Mouse (Mus musculus) spleen, adult 2 months (tissue): ENCODE measurements around the gene Casz1. TPM values are rescaled to one million over a fixed set of nuclear protein-coding genes. Genes with fewer than 3 reads are reported as not detected.

Source experiments
- DNase-seq, 2 experiments: peaks; one replicate each; pipeline versions ENCODE4 v3.0.0 to v3.0.0-alpha.2; 2012 to 2021; ENCODE audit warnings: low spot score in 2 of 2, low read depth in 1 of 2
- H3K27ac ChIP-seq: fragments of 200-500 bp; 2 replicates; pipeline ENCODE4 v1.5.1; 2012; ENCODE audit warnings: low read length, inconsistent platforms; ENCODE audit not compliant: insufficient read depth
- H3K27me3 ChIP-seq: fragments of 200-500 bp; 2 replicates; pipeline ENCODE4 v1.6.1; 2012; ENCODE audit warnings: mild to moderate bottlenecking, moderate library complexity, low read length, inconsistent platforms; ENCODE audit not compliant: control insufficient read depth, insufficient read depth
- H3K36me3 ChIP-seq: fragments of 200-500 bp; 2 replicates; pipeline ENCODE4 v1.6.1; 2012; ENCODE audit warnings: mild to moderate bottlenecking, low read length, inconsistent platforms; ENCODE audit not compliant: control insufficient read depth, insufficient read depth
- H3K4me1 ChIP-seq: fragments of 200-500 bp; 2 replicates; pipeline ENCODE4 v1.6.1; 2011; ENCODE audit warnings: inconsistent platforms; ENCODE audit not compliant: control insufficient read depth, insufficient read depth, insufficient read length
- H3K4me3 ChIP-seq: fragments of 200-500 bp; 2 replicates; pipeline ENCODE4 v1.5.1; 2011; ENCODE audit warnings: mild to moderate bottlenecking, inconsistent platforms; ENCODE audit not compliant: insufficient read depth, insufficient read length; ENCODE audit errors: extremely low read depth
- CTCF ChIP-seq: fragments of 200-500 bp; IDR thresholded peaks from 2 replicates; pipeline ENCODE4 v1.5.1; 2011; ENCODE audit warnings: mild to moderate bottlenecking, inconsistent platforms; ENCODE audit not compliant: insufficient read depth, insufficient read length, insufficient replicate concordance; ENCODE audit errors: extremely low read depth
- POLR2A ChIP-seq: fragments of 200-500 bp; IDR thresholded peaks from 2 replicates; pipeline ENCODE4 v1.6.1; 2011; ENCODE audit warnings: low read depth, low read length, inconsistent platforms
- WGBS: fragments of 180-500 bp; shearing (Covaris S2); methylation state at CpG from one replicate; pipeline ENCODE4 v1.1.7; 2018; 5-methylcytosine and 5-hydroxymethylcytosine counted together
- polyA plus RNA-seq: library from polyadenylated mRNA; depleted of rRNA; stranded (reverse); fragments of >200 nt; gene quantifications from 2 replicates; pipeline ENCODE4 v1.2.3, GENCODE M21; 2012

Casz1 gene
- polyA plus RNA-seq, 1 experiment, result 6.0 TPM

DNA sequence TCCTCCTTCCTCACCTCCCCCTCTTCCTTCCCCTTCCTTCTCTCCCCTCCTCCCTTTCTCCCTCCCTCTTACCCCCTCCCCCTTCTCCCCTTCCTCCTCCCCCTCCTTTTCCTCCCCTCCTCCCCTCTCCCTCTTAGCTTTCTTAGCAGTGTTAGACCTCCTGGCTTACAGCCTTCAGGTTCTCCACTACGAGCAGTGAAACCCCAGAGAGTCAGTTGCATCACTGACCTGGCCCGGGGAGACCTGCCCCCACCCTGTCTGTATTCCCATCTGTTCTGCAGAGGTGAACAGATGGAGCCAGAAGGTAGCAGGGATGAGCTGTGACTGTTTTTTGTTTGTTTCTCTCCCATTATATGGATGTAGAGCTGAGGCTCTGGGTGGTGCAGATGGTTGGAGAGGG is 49.9 kb downstream of the Casz1 start:
- Histone ChIP-seq H3K36me3 (no peaks in the 10 kb centered on the region), H3K27me3 (no peaks in the 10 kb centered on the region), H3K27ac (no peak overlapping the region), H3K4me3 (no peak overlapping the region), H3K4me1 (no peaks in the 10 kb centered on the region)
- TF ChIP-seq POLR2A (no peak), CTCF (no peak)
- 30% methylated on average over 2 of the region's 2 CpGs for WGBS
- no peak for DNase-seq

DNA sequence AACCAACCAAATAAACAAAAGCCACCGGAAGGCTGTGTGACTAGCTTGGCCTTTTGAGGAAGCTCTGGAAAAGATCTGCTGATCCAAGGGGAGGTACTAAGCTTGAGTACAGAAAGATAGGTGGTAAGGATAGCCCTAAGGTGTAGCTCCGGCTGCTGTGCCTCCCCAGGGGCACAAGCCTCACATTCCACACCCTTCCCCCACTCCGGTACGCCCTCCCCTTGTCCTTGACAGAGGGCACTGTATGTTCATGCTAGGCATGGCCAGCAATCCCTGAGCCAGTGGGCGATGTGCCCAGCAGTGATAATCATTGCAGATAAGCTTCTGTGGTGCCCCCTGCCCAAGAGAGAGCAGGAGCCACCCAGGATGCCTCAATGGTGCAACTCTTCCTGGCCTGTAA is 51.3 kb downstream of the Casz1 start:
- TF ChIP-seq CTCF, result no peak
- TF ChIP-seq POLR2A, result no peak
- WGBS, result 89% methylated on average over 5 of the region's 5 CpGs
- Histone ChIP-seq H3K4me3 (no peak overlapping the region), H3K4me1 (no peaks in the 10 kb centered on the region), H3K27ac (no peak overlapping the region), H3K27me3 (0 out of 2 replicates have a peak, but pooled peaks cover 4% of the 10 kb centered on the region), H3K36me3 (no peaks in the 10 kb centered on the region)
- DNase-seq, result no peak

DNA sequence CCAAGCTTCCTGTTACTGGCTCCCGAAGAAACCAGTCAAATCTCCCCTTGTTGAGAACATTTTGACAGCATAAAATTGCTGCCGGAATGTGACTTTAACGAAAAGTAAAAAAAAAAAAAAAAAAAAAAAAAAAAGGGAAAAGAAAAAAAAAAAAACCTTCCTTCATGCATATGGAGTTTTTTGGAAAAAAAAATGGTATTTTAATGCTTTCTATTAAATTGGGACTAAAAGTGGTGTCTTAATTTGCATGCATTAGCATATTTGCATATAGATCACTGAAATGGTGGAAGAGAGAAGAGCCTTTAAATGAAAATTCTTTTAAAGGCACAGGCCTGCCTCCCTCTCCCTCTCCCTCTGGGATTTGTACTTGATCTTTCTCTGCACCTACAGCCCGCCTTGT is 52.0 kb downstream of the Casz1 start:
- TF ChIP-seq POLR2A (no peak), CTCF (no peak)
- H3K36me3 ChIP-seq, result no peaks in the 10 kb centered on the region
- DNase-seq, result no peak
- no peaks in the 10 kb centered on the region for H3K4me1 ChIP-seq
- no peak overlapping the region for H3K27ac ChIP-seq
- no peak overlapping the region for H3K4me3 ChIP-seq
- 0 out of 2 replicates have a peak, but pooled peaks cover 4% of the 10 kb centered on the region for H3K27me3 ChIP-seq
- 76% methylated on average over 4 of the region's 4 CpGs for WGBS

DNA sequence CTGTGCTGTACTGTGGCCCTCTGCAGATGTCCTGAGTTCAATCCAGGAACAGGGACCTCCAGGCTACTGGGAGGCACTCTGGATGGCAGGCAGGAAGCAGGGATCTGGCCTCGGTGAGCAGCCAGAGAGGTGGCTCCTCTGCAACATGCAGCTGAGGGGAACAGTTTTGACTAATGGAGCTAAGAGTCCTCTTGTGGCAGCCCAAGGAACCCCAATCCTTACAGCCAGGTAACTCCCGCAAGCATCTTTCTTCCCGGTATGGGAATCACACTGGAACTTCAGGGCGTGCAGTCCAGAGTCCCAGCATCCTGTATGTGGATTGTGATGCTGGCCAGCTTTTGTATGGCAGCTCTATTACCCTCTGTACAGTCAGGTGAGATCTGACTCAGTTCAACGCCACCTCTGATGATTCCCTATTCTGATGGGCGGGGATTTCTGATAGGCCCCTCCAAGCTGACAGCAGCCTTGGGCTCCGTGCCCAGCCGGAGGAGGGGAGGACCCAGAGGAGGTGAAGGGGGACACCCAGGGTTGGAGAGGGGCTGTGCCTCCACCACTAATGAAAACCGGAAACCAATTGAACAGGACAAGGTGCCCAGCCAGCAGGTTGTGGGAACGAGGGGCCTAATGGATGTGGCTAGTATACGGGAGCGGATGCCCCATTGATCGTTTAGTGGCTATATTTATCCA is 53.3 kb downstream of the Casz1 start:
- no peaks in the 10 kb centered on the region for H3K36me3 ChIP-seq
- H3K4me3 ChIP-seq, result no peak overlapping the region
- no peak overlapping the region for H3K27ac ChIP-seq
- TF ChIP-seq POLR2A (no peak), CTCF (no peak)
- WGBS, result 79% methylated on average over 13 of the region's 13 CpGs
- H3K4me1 ChIP-seq, result no peaks in the 10 kb centered on the region
- 0 out of 2 replicates have a peak, but pooled peaks cover 4% of the 10 kb centered on the region for H3K27me3 ChIP-seq
- DNase-seq, result no peak

DNA sequence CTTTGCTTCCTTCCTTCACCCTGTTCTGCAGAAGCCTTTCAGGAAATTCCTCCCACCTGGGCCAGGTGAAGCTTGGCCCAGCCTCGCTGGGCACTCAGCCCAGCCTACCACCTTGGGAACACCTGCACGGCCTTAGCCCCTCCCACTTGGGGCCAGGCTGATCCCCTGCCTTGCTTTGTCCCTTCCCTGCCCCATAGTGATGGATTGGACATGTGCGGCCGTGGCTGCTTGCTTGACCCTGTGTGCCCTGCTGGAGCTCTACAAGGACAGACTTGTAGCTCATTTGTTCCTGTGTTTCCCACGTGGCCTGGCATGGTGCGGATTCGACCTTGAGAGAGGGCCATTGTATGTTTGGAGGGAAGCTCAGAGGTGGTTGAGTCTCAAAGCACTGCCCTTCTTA is 54.0 kb downstream of the Casz1 start:
- Histone ChIP-seq H3K4me1 (no peaks in the 10 kb centered on the region), H3K4me3 (no peak overlapping the region), H3K36me3 (no peaks in the 10 kb centered on the region), H3K27me3 (0 out of 2 replicates have a peak, but pooled peaks cover 4% of the 10 kb centered on the region), H3K27ac (no peak overlapping the region)
- no peak for DNase-seq
- WGBS, result 81% methylated on average over 7 of the region's 7 CpGs
- TF ChIP-seq CTCF, result no peak
- no peak for TF ChIP-seq POLR2A

DNA sequence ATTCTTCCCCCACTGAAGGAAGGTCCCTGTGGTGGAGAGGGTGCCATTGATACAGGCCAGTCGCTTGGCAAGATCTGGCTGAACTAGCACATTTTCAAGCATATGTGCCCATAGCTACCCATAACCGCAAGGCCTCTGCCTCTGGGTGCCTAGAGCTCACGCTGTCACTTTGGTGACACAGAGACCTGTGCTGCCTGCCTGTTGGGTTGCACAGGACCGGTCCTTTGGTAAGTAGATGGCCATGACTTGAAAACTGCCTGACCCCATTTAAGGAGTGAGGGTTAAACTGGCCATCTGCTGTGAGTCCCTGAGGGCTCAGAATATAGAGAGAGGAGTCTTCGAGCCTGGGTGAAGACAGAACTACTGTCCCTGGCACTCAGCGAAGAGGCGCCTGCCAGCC is 55.2 kb downstream of the Casz1 start:
- Histone ChIP-seq H3K36me3 (no peaks in the 10 kb centered on the region), H3K4me3 (no peak overlapping the region), H3K27me3 (0 out of 2 replicates have a peak, but pooled peaks cover 4% of the 10 kb centered on the region), H3K27ac (no peak overlapping the region), H3K4me1 (no peaks in the 10 kb centered on the region)
- WGBS, result 69% methylated on average over 7 of the region's 7 CpGs
- DNase-seq, result no peak
- TF ChIP-seq POLR2A (no peak), CTCF (no peak)

DNA sequence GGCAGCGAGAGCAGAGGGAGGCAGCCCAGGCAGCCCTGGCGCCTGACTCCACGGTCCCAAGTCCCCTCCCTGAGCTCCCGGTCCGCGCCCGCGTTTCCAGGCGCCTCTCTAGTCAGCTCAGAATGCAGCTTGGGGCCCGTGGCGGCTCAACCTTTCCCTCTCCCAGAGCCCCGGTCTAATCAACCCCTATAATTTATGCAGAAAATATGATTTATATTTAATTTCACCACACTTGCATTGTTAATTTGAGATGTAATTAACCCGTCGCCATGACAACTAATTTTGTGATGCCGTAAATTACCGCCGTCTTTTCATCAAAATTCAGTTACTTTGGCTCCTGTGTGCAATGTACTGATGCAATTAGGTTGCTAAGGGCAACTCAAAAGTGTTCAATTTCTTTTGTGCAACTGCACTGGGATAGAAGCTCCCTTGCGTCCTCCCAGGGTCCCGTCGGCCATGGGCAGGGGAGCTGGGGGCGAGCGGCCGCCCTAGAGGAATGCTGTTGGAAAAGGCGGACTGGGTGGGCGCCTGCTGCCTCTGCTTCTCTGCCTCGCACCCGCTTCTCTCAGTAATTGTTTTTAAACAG is 55.8 kb downstream of the Casz1 start:
- Histone ChIP-seq H3K27me3 (0 out of 2 replicates have a peak, but pooled peaks cover 4% of the 10 kb centered on the region), H3K4me1 (no peaks in the 10 kb centered on the region), H3K27ac (no peak overlapping the region), H3K4me3 (no peak overlapping the region), H3K36me3 (no peaks in the 10 kb centered on the region)
- TF ChIP-seq POLR2A, result no peak
- no peak for TF ChIP-seq CTCF
- whole genome bisulfite sequencing, result 23% methylated on average over 27 of the region's 27 CpGs
- no peak for DNase-seq
